Mouse (Mus musculus) G1E (cell line): ENCODE data around the gene Hoxd10.

Source experiments
- CTCF ChIP-seq: IDR thresholded peaks from 2 replicates; pipeline ENCODE4 v1.5.1; 2012; ENCODE audit warnings: low read depth, low read length, inconsistent platforms, mixed read lengths
- GATA1 ChIP-seq: IDR thresholded peaks from 2 replicates; pipeline ENCODE4 v1.6.1; 2012; ENCODE audit warnings: borderline replicate concordance, low read length, inconsistent platforms, mixed read lengths
- POLR2AphosphoS5 ChIP-seq: IDR thresholded peaks from 2 replicates; pipeline ENCODE4 v1.6.1; 2012; ENCODE audit warnings: low read depth, low read length, inconsistent platforms; ENCODE audit not compliant: insufficient replicate concordance

GRCm38 (mm10) chr2:74666411-74666810 lies 25.3 kb upstream of the Hoxd10 start:
- TF ChIP-seq CTCF (no peak), POLR2AphosphoS5 (no peak), GATA1 (no peak)
